Mouse (Mus musculus) small intestine, adult 2 months (tissue): ENCODE results near the gene Znrd1as. TPM values are rescaled to one million over a fixed set of nuclear protein-coding genes. Genes with fewer than 3 reads are reported as not detected.

ENCODE experiments used
- H3K27ac ChIP-seq: fragments of 200-500 bp; 2 replicates; pipeline ENCODE4 v1.5.1; 2012; ENCODE audit warnings: low read depth, low read length, control low read depth, inconsistent platforms; ENCODE audit not compliant: insufficient read depth
- H3K27me3 ChIP-seq: fragments of 200-500 bp; 2 replicates; pipeline ENCODE4 v1.6.1; 2012; ENCODE audit warnings: mild to moderate bottlenecking, moderate library complexity, low read length, inconsistent platforms; ENCODE audit not compliant: control insufficient read depth, insufficient read depth
- H3K36me3 ChIP-seq: fragments of 200-500 bp; 2 replicates; pipeline ENCODE4 v1.6.1; 2012; ENCODE audit warnings: mild to moderate bottlenecking, low read length, control low read depth, inconsistent platforms; ENCODE audit not compliant: control insufficient read depth, insufficient read depth
- H3K4me1 ChIP-seq: fragments of 200-500 bp; 2 replicates; pipeline ENCODE4 v1.6.1; 2012; ENCODE audit warnings: low read length, inconsistent platforms, mixed read lengths; ENCODE audit not compliant: control insufficient read depth, insufficient read depth, insufficient read length
- H3K4me3 ChIP-seq: fragments of 200-500 bp; 2 replicates; pipeline ENCODE4 v1.5.1; 2012; ENCODE audit warnings: low read depth, mild to moderate bottlenecking, control low read depth, inconsistent platforms, low read length, moderate library complexity
- CTCF ChIP-seq: fragments of 200-500 bp; IDR thresholded peaks from 2 replicates; pipeline ENCODE4 v1.5.1; 2012; ENCODE audit warnings: low read depth, mild to moderate bottlenecking, control low read depth, inconsistent platforms, low read length, moderate library complexity, mixed read lengths; ENCODE audit not compliant: insufficient replicate concordance, insufficient read length; ENCODE audit errors: extremely low read depth
- POLR2A ChIP-seq: fragments of 200-500 bp; IDR thresholded peaks from 2 replicates; pipeline ENCODE4 v1.6.1; 2012; ENCODE audit warnings: low read depth, mild to moderate bottlenecking, control low read depth, inconsistent platforms, low read length, moderate library complexity
- WGBS: fragments of 180-500 bp; shearing (Covaris S2); methylation state at CpG from one replicate; pipeline ENCODE4 v1.1.7; 2018; 5-methylcytosine and 5-hydroxymethylcytosine counted together
- polyA plus RNA-seq: library from polyadenylated mRNA; depleted of rRNA; stranded (reverse); fragments of >200 nt; gene quantifications from 2 replicates; pipeline ENCODE4 v1.2.3, GENCODE M21; 2012; rRNA removed

Znrd1as gene
- polyA plus RNA-seq, 1 experiment, result 0.25 TPM

GRCm38 (mm10) chr17:37002364-37003330 is 44.3 kb downstream of the Znrd1as start:
- Histone ChIP-seq H3K36me3 (no peaks in the 10 kb centered on the region), H3K27ac (no peak overlapping the region), H3K4me3 (peak overlapping the region; percentile 60), H3K27me3 (peaks cover 9% of the 10 kb centered on the region), H3K4me1 (0 out of 2 replicates have a peak, but pooled peaks cover 3% of the 10 kb centered on the region)
- TF ChIP-seq POLR2A (no peak), CTCF (no peak)
- 2% methylated on average over 49 of the region's 49 CpGs for WGBS

GRCm38 (mm10) chr17:37003366-37003765 is 45.0 kb downstream of the Znrd1as start:
- no peaks in the 10 kb centered on the region for H3K36me3 ChIP-seq
- TF ChIP-seq CTCF (no peak), POLR2A (no peak)
- H3K4me3 ChIP-seq, result no peak overlapping the region
- WGBS, result 48% methylated on average over 4 of the region's 4 CpGs
- H3K4me1 ChIP-seq, result 0 out of 2 replicates have a peak, but pooled peaks cover 3% of the 10 kb centered on the region
- H3K27me3 ChIP-seq, result peaks cover 9% of the 10 kb centered on the region
- no peak overlapping the region for H3K27ac ChIP-seq

- Histone ChIP-seq H3K27ac (no peak overlapping the region), H3K36me3 (no peaks in the 10 kb centered on the region), H3K4me1 (no peaks in the 10 kb centered on the region), H3K4me3 (no peak overlapping the region), H3K27me3 (peaks cover 2% of the 10 kb centered on the region)
- WGBS, result 76% methylated on average over 6 of the region's 6 CpGs
- TF ChIP-seq POLR2A (no peak), CTCF (no peak)
Observed at GRCm38 (mm10) chr17:37008161-37008560, 49.8 kb downstream of the Znrd1as start.

- Histone ChIP-seq H3K27me3 (no peaks in the 10 kb centered on the region), H3K36me3 (no peaks in the 10 kb centered on the region), H3K4me3 (no peak overlapping the region), H3K4me1 (no peaks in the 10 kb centered on the region), H3K27ac (no peak overlapping the region)
- no peak for TF ChIP-seq CTCF
- no peak for TF ChIP-seq POLR2A
- 85% methylated on average over 17 of the region's 17 CpGs for WGBS
Observed at GRCm38 (mm10) chr17:37009460-37010042, 51.2 kb downstream of the Znrd1as start.

- TF ChIP-seq POLR2A, result no peak
- TF ChIP-seq CTCF, result no peak
- Histone ChIP-seq H3K36me3 (no peaks in the 10 kb centered on the region), H3K27ac (no peak overlapping the region), H3K27me3 (no peaks in the 10 kb centered on the region), H3K4me3 (no peak overlapping the region), H3K4me1 (no peaks in the 10 kb centered on the region)
- 83% methylated on average over 3 of the region's 3 CpGs for WGBS
Observed at GRCm38 (mm10) chr17:37011719-37012118, 53.3 kb downstream of the Znrd1as start.

GRCm38 (mm10) chr17:37012141-37012540 is 53.7 kb downstream of the Znrd1as start:
- Histone ChIP-seq H3K27me3 (no peaks in the 10 kb centered on the region), H3K36me3 (no peaks in the 10 kb centered on the region), H3K4me3 (no peak overlapping the region), H3K27ac (no peak overlapping the region), H3K4me1 (no peaks in the 10 kb centered on the region)
- 48% methylated on average over 5 of the region's 5 CpGs for WGBS
- TF ChIP-seq CTCF (no peak), POLR2A (no peak)

Other genes starting within 250 kb of the Znrd1as start
- gene H2-M10.5, start 185.7 kb upstream of the Znrd1as start, polyA plus RNA-seq, result not detected in 2 replicates
- not detected in 2 replicates for gene H2-M10.6, start 146.4 kb upstream of the Znrd1as start, polyA plus RNA-seq
- gene Trim26, start 121.5 kb upstream of the Znrd1as start, polyA plus RNA-seq, result 15.5 and 37.3 TPM in 2 replicates
- 25.0 and 39.3 TPM in 2 replicates for gene Trim15, start 91.4 kb upstream of the Znrd1as start, polyA plus RNA-seq
- 0.09 TPM in 1 of 2 replicates, not detected in the other for gene Trim10, start 89.0 kb upstream of the Znrd1as start, polyA plus RNA-seq
- 23.2 and 42.3 TPM in 2 replicates for gene Trim40, start 68.5 kb upstream of the Znrd1as start, polyA plus RNA-seq
- 31.8 and 57.0 TPM in 2 replicates for gene Trim31, start 60.5 kb upstream of the Znrd1as start, polyA plus RNA-seq
- gene Rnf39, start 15.7 kb upstream of the Znrd1as start, polyA plus RNA-seq, result 3.6 and 16.0 TPM in 2 replicates
- 16.7 and 31.1 TPM in 2 replicates for gene Ppp1r11, start 6.9 kb upstream of the Znrd1as start, polyA plus RNA-seq
- 14.3 and 23.8 TPM in 2 replicates for gene Znrd1, start within 50 bp of the Znrd1as start, polyA plus RNA-seq
- gene 2410137M14Rik, start 22.6 kb downstream of the Znrd1as start, polyA plus RNA-seq, result not detected in 2 replicates
- gene H2-M5, start 30.9 kb downstream of the Znrd1as start, polyA plus RNA-seq, result 0.09 TPM in 1 of 2 replicates, not detected in the other
- gene Zfp57, start 42.6 kb downstream of the Znrd1as start, polyA plus RNA-seq, result 0.70 and 0.84 TPM in 2 replicates
- not detected in 2 replicates for gene Mog, start 64.8 kb downstream of the Znrd1as start, polyA plus RNA-seq
- gene Gabbr1, start 87.4 kb downstream of the Znrd1as start, polyA plus RNA-seq, result 7.3 and 14.5 TPM in 2 replicates
- gene Olfr90, start 129.9 kb downstream of the Znrd1as start, polyA plus RNA-seq, result not detected in 2 replicates
- gene Olfr91, start 139.7 kb downstream of the Znrd1as start, polyA plus RNA-seq, result not detected in 2 replicates
- gene Olfr92, start 161.5 kb downstream of the Znrd1as start, polyA plus RNA-seq, result not detected in 2 replicates
- gene Olfr93, start 202.9 kb downstream of the Znrd1as start, polyA plus RNA-seq, result not detected in 2 replicates
- gene Ubd, start 235.3 kb downstream of the Znrd1as start, polyA plus RNA-seq, result 0.79 TPM in 1 of 2 replicates, not detected in the other
- gene Olfr94, start 242.4 kb downstream of the Znrd1as start, polyA plus RNA-seq, result not detected in 2 replicates